Mouse (Mus musculus) cortical plate, adult 2 months (tissue): ENCODE measurements at regions not wholly inside any gene's neighbourhood (a gene's known extent, or its start where the extent isn't known, plus 50 kb on each side); places are given as distances from the start of the nearest gene placed in this dataset.

Experiments used
- CTCF ChIP-seq: fragments of 200-500 bp; IDR thresholded peaks from 2 replicates; pipeline ENCODE4 v1.5.1; 2011; ENCODE audit warnings: mild to moderate bottlenecking, control low read depth, low read length; ENCODE audit not compliant: insufficient read depth; ENCODE audit errors: extremely low read depth
- POLR2A ChIP-seq: fragments of 200-500 bp; IDR thresholded peaks from 2 replicates; pipeline ENCODE4 v1.6.1; 2011; ENCODE audit warnings: mild to moderate bottlenecking, low read length, control low read depth; ENCODE audit not compliant: insufficient read depth; ENCODE audit errors: extremely low read depth

GRCm38 (mm10) chr1:45599421-45599820 lies 96.3 kb upstream of the Col5a2 start:
- no peak for TF ChIP-seq CTCF
- TF ChIP-seq POLR2A: no peak
